Mouse (Mus musculus) kidney, adult 18-20 months (tissue): Measurements from ENCODE around the gene Nmrk2.
"Not testable (repeated sequence)": the region's sequence is repeated elsewhere in the genome, so short reads cannot be mapped to it uniquely, and the experiment has no call there.

Source experiments
- DNase-seq: peaks from one replicate; pipeline ENCODE4 v3.0.0; 2021

The Nmrk2 gene

GRCm38 (mm10) chr10:81201807-81202758 lies at the start of gene Nmrk2:
TSS of gene Nmrk2 (minus strand) at chr10:81202051.
- DNase-seq = no peak

- DNase-seq = no peak
These were observed 47.6 kb upstream of the Nmrk2 start for GRCm38 (mm10) chr10:81249442-81249841.

GRCm38 (mm10) chr10:81247804-81248203 lies 46.0 kb upstream of the Nmrk2 start:
- no peak for DNase-seq

- no peak for DNase-seq
These were observed 43.3 kb upstream of the Nmrk2 start for GRCm38 (mm10) chr10:81245166-81245565.

- peak; percentile 84 for DNase-seq
These were observed 42.7 kb upstream of the Nmrk2 start for GRCm38 (mm10) chr10:81244595-81244994.

GRCm38 (mm10) chr10:81244146-81244545 lies 42.3 kb upstream of the Nmrk2 start:
- DNase-seq = no peak

- no peak for DNase-seq
These were observed 40.2 kb upstream of the Nmrk2 start for GRCm38 (mm10) chr10:81242021-81242420.

- peak; percentile 51 for DNase-seq
These were observed 39.0 kb upstream of the Nmrk2 start for GRCm38 (mm10) chr10:81240876-81241275.

GRCm38 (mm10) chr10:81238618-81239017 lies 36.8 kb upstream of the Nmrk2 start:
- DNase-seq = no peak

- DNase-seq = no peak
These were observed 34.8 kb upstream of the Nmrk2 start for GRCm38 (mm10) chr10:81236471-81237268.

- no peak for DNase-seq
These were observed 32.4 kb upstream of the Nmrk2 start for GRCm38 (mm10) chr10:81234206-81234605.

- no peak for DNase-seq
These were observed 31.4 kb upstream of the Nmrk2 start for GRCm38 (mm10) chr10:81233226-81233585.

- peak; percentile 88 for DNase-seq
These were observed 30.9 kb upstream of the Nmrk2 start, which contains the start of gene Zfr2 for GRCm38 (mm10) chr10:81232580-81233225. TSS of gene Zfr2 (plus strand) at chr10:81233155.

- no peak for DNase-seq
These were observed 29.6 kb upstream of the Nmrk2 start for GRCm38 (mm10) chr10:81231436-81231835.

GRCm38 (mm10) chr10:81230438-81231332 lies 28.8 kb upstream of the Nmrk2 start, which contains the start of gene Atcay:
TSS of gene Atcay (minus strand) at chr10:81230833.
- DNase-seq = peak; percentile 24

- no peak for DNase-seq
These were observed 28.0 kb upstream of the Nmrk2 start for GRCm38 (mm10) chr10:81229735-81230437.

- DNase-seq = not testable (repeated sequence)
These were observed 21.9 kb upstream of the Nmrk2 start for GRCm38 (mm10) chr10:81223731-81224130.

GRCm38 (mm10) chr10:81221402-81222015 lies 19.7 kb upstream of the Nmrk2 start:
- DNase-seq = no peak

GRCm38 (mm10) chr10:81217964-81218363 lies 16.1 kb upstream of the Nmrk2 start:
- peak; percentile 77 for DNase-seq

GRCm38 (mm10) chr10:81217267-81217666 lies 15.4 kb upstream of the Nmrk2 start:
- not testable (repeated sequence) for DNase-seq

- DNase-seq = no peak
These were observed 15.0 kb upstream of the Nmrk2 start for GRCm38 (mm10) chr10:81216810-81217209.
